Mouse (Mus musculus) CH12.LX (cell line): ENCODE measurements around the gene Retreg3.

Experiments used
- CTCF ChIP-seq, 2 experiments: IDR thresholded peaks in 1 of 2; conservative IDR thresholded peaks in 1 of 2; 2 replicates each; pipeline ENCODE4 v1.5.1; 2011 to 2012; ENCODE audit warnings: low read depth in 2 of 2, low read length in 2 of 2, improper control_type of control experiment in 1 of 2, inconsistent platforms in 1 of 2, mild to moderate bottlenecking in 1 of 2, moderate library complexity in 1 of 2
- EP300 ChIP-seq: IDR thresholded peaks from 2 replicates; pipeline ENCODE4 v1.6.1; 2011; ENCODE audit warnings: low read length, improper control_type of control experiment
- KAT2A ChIP-seq: IDR thresholded peaks from 2 replicates; pipeline ENCODE4 v1.6.1; 2012; ENCODE audit warnings: low read length, improper control_type of control experiment, inconsistent platforms; ENCODE audit not compliant: insufficient replicate concordance
- MAZ ChIP-seq: IDR thresholded peaks from 2 replicates; pipeline ENCODE4 v1.6.1; 2012; ENCODE audit warnings: low read depth, mild to moderate bottlenecking, inconsistent platforms, low read length, improper control_type of control experiment, moderate library complexity
- POLR2A ChIP-seq: IDR thresholded peaks from 2 replicates; pipeline ENCODE4 v1.6.1; 2011; ENCODE audit warnings: low read depth, mild to moderate bottlenecking, improper control_type of control experiment, low read length
- POLR2AphosphoS2 ChIP-seq: IDR thresholded peaks from 2 replicates; pipeline ENCODE4 v1.6.1; 2011; ENCODE audit warnings: low read depth, low read length, improper control_type of control experiment
- SIN3A ChIP-seq: IDR thresholded peaks from 2 replicates; pipeline ENCODE4 v1.6.1; 2012; ENCODE audit warnings: low read length, improper control_type of control experiment, inconsistent platforms
- TBP ChIP-seq: conservative IDR thresholded peaks from 2 replicates; pipeline ENCODE4 v1.6.1; 2011; ENCODE audit warnings: low read depth, low read length, improper control_type of control experiment
- ZC3H11A ChIP-seq: IDR thresholded peaks from 2 replicates; pipeline ENCODE4 v1.6.1; 2012; ENCODE audit warnings: low read depth, mild to moderate bottlenecking, inconsistent platforms, low read length, improper control_type of control experiment
- ZKSCAN1 ChIP-seq: IDR thresholded peaks from 2 replicates; pipeline ENCODE4 v1.6.1; 2012; ENCODE audit warnings: low read depth, inconsistent platforms, low read length, improper control_type of control experiment, borderline replicate concordance

DNA sequence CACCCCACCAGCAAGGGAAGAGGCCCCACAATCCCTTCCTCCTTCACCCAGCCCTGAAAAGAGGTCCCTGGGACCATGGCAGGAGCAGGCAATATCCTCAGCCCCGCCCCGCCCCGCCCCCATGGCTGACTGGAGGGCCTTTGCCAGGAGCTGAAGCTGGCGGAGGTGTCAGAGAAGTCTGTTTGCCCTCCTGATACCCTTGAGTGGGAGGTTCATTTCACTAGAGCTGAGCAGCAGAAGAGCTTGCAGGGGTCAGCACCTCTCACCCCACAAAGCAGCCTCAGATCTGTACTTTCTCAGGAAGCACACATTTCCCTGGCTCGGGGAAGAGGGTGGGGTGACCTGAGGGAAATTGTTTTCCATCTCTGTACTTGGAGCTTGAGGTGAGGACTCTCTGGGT lies 61.0 kb downstream of the Retreg3 start:
- TF ChIP-seq CTCF (conservative IDR thresholded peaks at IDR 0.05 in 1 of 2, IDR thresholded peaks at IDR 0.05 in 1 of 2; ENCODE audit: low read depth in 2 of 2, low read length in 2 of 2) = no peak
- TF ChIP-seq EP300 = no peak
- TF ChIP-seq ZC3H11A = no peak
- no peak for TF ChIP-seq POLR2A
- TF ChIP-seq TBP = no peak
- no peak for TF ChIP-seq SIN3A
- TF ChIP-seq POLR2AphosphoS2 = no peak
- TF ChIP-seq KAT2A = no peak
- no peak for TF ChIP-seq ZKSCAN1
- no peak for TF ChIP-seq MAZ
